Comparison of ENCODE assay signal across 13 mouse cellular contexts in the genomic region with DNA sequence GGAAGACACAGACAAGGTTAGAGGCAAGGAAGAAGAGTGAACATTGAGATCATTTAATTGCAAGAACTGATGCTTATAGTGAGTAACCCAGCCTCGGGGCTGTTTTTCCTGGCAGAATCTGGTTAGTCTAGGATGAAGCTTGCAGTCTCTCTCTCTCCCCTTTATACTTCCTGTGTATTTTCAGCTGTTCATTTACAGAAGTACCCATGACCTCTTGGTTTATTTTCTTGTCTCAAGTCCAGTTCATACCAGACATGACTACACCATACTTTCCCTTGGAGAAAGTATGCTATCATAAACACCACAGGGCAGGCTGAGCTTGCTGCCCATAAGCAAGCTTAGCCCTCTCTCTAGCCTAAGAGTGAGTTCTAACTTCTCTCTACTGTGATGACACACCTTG. TPM values are rescaled to one million over a fixed set of nuclear protein-coding genes. Genes with fewer than 3 reads are reported as not detected.
DNase-seq lines count a peak whose midpoint lies in the region; ATAC-seq lines count a peak whose summit lies in the region.
"Had no signal": no experiment of that assay in that cellular context is flagged by ENCODE, and none has a peak within 500 bp of the region (broad histone marks: within the 10 kb centered on the region; RNA-seq: fewer than 3 reads in every experiment).

No protein-coding gene starts in this region.

- no peaks in the 10 kb centered on the region for H3K36me3 ChIP-seq in kidney, embryonic 15.5 days
- H3K36me3 ChIP-seq: heart, embryonic 15.5 days; neural tube, embryonic 15.5 days had no signal

- peaks cover 7% of the 10 kb centered on the region for H3K4me1 ChIP-seq in kidney, embryonic 15.5 days
- H3K4me1 ChIP-seq: heart, embryonic 15.5 days; neural tube, embryonic 15.5 days had no signal

- H3K9me3 ChIP-seq in kidney, embryonic 15.5 days (replicated peaks), result no peaks in the 10 kb centered on the region
- H3K9me3 ChIP-seq: heart, embryonic 15.5 days; neural tube, embryonic 15.5 days had no signal

- DNase-seq in kidney, adult 11 months, result peak; percentile 5
- no peak for DNase-seq in kidney, adult 18-20 months
- DNase-seq in 3134 (ENCODE audit: extremely low read depth, insufficient read length, low spot score), result peak; percentile 10
- DNase-seq in brain, adult 2 months (ENCODE audit: low read depth, low spot score), result peak; percentile 19
- no peak for DNase-seq in urinary bladder, postnatal 4 days (ENCODE audit: low spot score in 2 of 2)
- no peak for DNase-seq in B cell, adult 2 months
- DNase-seq in cerebellum, postnatal 36 days, result no peak
- DNase-seq: liver, postnatal 0 days; thymus, postnatal 36 days had no signal

- H3K9ac ChIP-seq in kidney, embryonic 15.5 days, result no peak overlapping the region
- H3K9ac ChIP-seq: heart, embryonic 15.5 days; liver, postnatal 0 days; neural tube, embryonic 15.5 days had no signal

- no peak overlapping the region for H3K4me2 ChIP-seq in kidney, embryonic 15.5 days
- H3K4me2 ChIP-seq: heart, embryonic 15.5 days; neural tube, embryonic 15.5 days had no signal

- H3K27ac ChIP-seq in kidney, embryonic 15.5 days, result peak overlapping the region; percentile 41; the same call in 1 of the 2 replicates
- H3K27ac ChIP-seq: heart, embryonic 15.5 days; neural tube, embryonic 15.5 days had no signal

- 55% methylated on average over 1 of the region's 1 CpGs for WGBS in kidney, embryonic 15.5 days

- ATAC-seq in kidney, embryonic 15.5 days (replicated peaks; ENCODE audit: low FRiP score), result no peak
- ATAC-seq: liver, postnatal 0 days; midbrain, embryonic 16.5 days had no signal

- no peaks in the 10 kb centered on the region for H3K27me3 ChIP-seq in kidney, embryonic 15.5 days
- H3K27me3 ChIP-seq: heart, embryonic 15.5 days; neural tube, embryonic 15.5 days had no signal

- H3K4me3 ChIP-seq in kidney, embryonic 15.5 days (replicated peaks), result no peak overlapping the region
- H3K4me3 ChIP-seq: heart, embryonic 15.5 days; neural tube, embryonic 15.5 days had no signal

RNA-seq across cellular contexts. Expression of a gene that starts 39.5 kb away (rescaled TPM):
- 16.8 and 17.3 TPM in 2 replicates for polyA plus RNA-seq in kidney, embryonic 15.5 days (2015; fragmentation: Nextera tagmentation; extraction: Ambion mirVana)

Comparison
In these comparisons a context has a peak if more than half of its experiments do, and no peak if none do; other contexts are left out.
1. DNase-seq: peak in kidney, adult 11 months (single experiment), 3134 (single experiment) and brain, adult 2 months (single experiment); none in kidney, adult 18-20 months (single experiment), urinary bladder, postnatal 4 days (0 of 2), B cell, adult 2 months (0 of 2) and cerebellum, postnatal 36 days (0 of 2).